Comparison of ENCODE assay signal across 23 mouse cellular contexts in genomic region chr1:79753456-79753855, GRCm38 (mm10).
"Had no signal": no experiment of that assay in that cellular context is flagged by ENCODE, and none has a peak within 500 bp of the region (broad histone marks: within the 10 kb centered on the region; RNA-seq: fewer than 3 reads in every experiment).

No protein-coding gene starts in this region.

- DNase-seq: kidney, adult 18-20 months; kidney, adult 9 months; kidney, postnatal 14 days; layer of hippocampus, adult 9-11 months; liver; lung, adult 18-20 months; lung, postnatal 36 days; right cerebral cortex, adult 18-20 months; right cerebral cortex, postnatal 14 days; right cerebral cortex, postnatal 4 days; thymus, adult 2 months; thymus, postnatal 14 days; thymus, postnatal 4 days had no signal

- ATAC-seq: liver, embryonic 12.5 days; midbrain, embryonic 15.5 days had no signal

- H3K9me3 ChIP-seq: limb, embryonic 10.5 days; liver, embryonic 12.5 days; liver, embryonic 15.5 days; midbrain, embryonic 10.5 days; midbrain, embryonic 15.5 days had no signal

- H3K9ac ChIP-seq: limb, embryonic 13.5 days; liver, embryonic 12.5 days; liver, embryonic 15.5 days; midbrain, embryonic 15.5 days; neural tube, embryonic 12.5 days; neural tube, embryonic 15.5 days had no signal

- H3K4me2 ChIP-seq: limb, embryonic 13.5 days; liver, embryonic 12.5 days; liver, embryonic 15.5 days; midbrain, embryonic 15.5 days; neural tube, embryonic 12.5 days; neural tube, embryonic 15.5 days had no signal

- H3K4me3 ChIP-seq: layer of hippocampus, adult 2 months; limb, embryonic 10.5 days; limb, embryonic 13.5 days; liver, embryonic 12.5 days; liver, embryonic 15.5 days; midbrain, embryonic 10.5 days; midbrain, embryonic 15.5 days; neural tube, embryonic 12.5 days; neural tube, embryonic 15.5 days had no signal

- H3K27me3 ChIP-seq: limb, embryonic 13.5 days; liver, embryonic 12.5 days; liver, embryonic 15.5 days; midbrain, embryonic 15.5 days; neural tube, embryonic 12.5 days; neural tube, embryonic 15.5 days had no signal

- H3K27ac ChIP-seq: layer of hippocampus, adult 2 months; limb, embryonic 10.5 days; limb, embryonic 13.5 days; liver, embryonic 12.5 days; liver, embryonic 15.5 days; midbrain, embryonic 10.5 days; midbrain, embryonic 15.5 days; neural tube, embryonic 12.5 days; neural tube, embryonic 15.5 days; stomach, postnatal 0 days had no signal

- H3K4me1 ChIP-seq: midbrain, embryonic 10.5 days had no signal

- H3K36me3 ChIP-seq: limb, embryonic 10.5 days; limb, embryonic 13.5 days; liver, embryonic 12.5 days; liver, embryonic 15.5 days had no signal
